Mouse (Mus musculus) left cerebral cortex, adult 11 months (tissue): ENCODE results near the gene Celf2.

ENCODE experiments used
- DNase-seq: peaks from one replicate; pipeline ENCODE4 v3.0.0; 2022; ENCODE audit warnings: low spot score

Gene Celf2

DNA sequence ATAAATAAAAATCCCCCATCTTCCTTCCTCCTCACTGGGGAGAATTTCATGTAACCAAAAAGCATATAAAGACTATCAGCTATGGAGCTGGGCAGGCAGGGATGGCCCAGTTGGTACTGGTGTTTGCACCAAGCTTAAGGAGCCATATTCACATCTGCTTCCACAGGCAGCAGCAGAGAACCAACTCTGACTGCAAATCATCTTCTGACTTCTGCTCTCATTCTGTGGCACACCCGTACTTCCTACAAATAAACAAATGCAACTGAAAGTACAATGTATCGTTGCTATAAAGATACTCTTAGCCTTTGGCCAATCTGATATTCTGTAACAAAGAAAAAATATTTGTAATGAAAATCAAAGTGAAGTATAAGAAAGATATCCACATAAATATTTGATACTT, 819.7 kb downstream of the Celf2 start:
- no peak for DNase-seq

DNA sequence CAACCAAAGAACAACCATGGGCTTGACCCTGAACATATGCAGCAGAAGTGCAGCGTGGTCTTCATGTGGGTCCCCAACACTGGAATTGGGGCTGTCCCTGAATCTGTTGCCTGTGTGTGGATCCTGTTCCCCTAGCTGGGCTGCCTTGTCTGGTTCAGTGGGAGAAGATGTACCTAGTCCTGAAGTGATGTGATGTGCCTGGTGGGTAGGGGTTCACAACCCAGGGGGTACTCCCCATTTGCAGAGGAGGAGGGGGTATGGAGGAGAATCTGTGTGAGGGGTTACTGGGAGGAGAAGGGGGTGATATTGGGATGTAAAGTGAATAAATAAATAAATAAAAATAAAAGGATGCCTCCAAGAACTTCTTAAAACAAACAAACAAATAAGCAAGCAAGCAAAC, 831.1 kb downstream of the Celf2 start:
- no peak for DNase-seq

DNA sequence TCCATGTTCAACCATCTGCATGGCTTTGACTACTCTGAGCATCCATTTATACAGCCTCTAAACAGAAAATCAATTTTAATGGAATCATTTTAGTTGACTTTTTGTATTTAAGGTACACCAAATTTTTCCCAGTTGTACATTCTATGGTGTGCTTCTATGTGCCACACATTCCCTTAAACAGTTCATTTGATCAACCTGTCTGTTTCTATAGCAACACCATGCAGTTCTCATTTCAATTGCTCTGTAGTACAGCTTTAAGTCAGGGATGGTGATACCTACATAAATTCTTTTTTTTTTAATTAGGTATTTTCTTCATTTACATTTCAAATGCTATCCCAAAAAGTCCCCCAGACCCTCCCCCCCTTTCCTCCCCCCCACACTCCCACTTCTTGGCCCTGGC, 831.9 kb downstream of the Celf2 start:
- no peak for DNase-seq

DNA sequence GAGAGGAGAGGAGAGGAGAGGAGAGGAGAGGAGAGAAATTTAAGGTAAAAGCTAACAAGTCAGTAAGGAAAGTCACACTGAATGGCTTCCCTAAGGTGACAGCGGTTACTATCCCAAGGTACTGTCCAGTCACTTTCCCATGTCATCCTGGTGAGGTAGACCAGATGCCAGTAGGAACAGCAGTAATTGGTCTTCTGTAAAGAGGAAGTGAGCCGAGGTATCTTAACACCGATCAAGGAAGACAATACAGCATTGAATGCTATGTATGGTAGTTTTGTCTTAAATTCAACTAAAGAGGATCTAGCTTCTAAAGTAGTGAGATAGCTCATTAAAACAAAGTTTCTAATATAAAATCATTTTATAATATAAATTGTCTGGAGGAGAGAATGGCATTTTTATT, 835.0 kb downstream of the Celf2 start:
- DNase-seq = no peak

DNA sequence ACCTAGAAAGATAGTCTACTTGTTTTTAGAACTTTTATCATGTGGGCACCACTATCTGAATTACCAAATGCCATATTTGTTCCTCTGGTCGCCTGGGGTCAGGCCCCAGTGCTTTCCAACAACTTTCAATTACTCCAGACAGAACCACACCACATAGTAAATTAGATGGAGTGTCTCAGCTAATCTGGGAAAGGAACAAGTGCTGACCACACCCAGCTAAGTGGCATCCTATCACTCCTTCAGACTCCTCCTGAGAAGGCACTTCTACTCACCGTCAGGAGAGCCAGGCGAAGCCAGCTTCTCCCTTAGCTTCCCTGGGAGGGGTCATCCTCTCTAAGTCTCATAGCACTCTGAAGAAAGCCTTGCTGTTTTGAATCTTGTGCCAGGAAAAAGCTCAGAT, 835.9 kb downstream of the Celf2 start:
- DNase-seq = no peak

DNA sequence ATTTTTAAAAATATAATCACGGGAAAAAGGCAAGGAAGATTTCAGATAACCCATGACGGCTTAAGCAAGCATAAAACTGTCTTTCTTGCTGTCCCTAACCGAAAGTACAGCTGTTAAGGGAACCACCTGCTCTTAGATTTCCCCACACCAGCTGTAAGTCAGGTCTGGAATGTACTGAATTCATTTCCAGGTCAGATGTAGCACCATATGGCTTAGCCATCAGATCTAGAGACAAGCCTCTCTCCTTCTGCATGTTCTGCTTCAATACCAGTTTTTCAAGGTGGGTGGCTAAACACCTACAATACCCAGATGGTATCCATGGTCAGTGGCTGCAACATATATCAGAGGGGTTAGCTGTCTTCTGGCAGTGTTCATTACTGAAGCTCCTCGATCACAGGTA, 841.8 kb downstream of the Celf2 start:
- no peak for DNase-seq

DNA sequence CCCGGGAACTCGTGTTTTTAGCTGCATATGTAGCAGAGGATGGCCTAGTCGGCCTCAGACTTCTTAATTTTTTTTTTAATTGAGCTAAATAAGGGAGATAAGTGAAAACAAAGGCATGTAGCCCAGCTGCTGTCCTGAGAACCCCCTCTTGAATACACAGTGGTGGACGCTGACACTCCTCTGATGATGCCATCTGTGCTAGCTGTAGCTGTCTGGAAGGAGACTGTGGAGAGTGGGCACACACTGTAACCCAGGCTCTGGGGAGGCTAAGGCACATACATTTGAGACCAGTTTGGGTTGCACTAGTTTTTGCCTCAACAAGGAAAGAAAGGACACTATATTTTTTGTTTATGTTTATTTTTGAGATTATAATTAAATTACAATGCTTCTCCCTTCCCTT, 849.5 kb downstream of the Celf2 start:
- no peak for DNase-seq

DNA sequence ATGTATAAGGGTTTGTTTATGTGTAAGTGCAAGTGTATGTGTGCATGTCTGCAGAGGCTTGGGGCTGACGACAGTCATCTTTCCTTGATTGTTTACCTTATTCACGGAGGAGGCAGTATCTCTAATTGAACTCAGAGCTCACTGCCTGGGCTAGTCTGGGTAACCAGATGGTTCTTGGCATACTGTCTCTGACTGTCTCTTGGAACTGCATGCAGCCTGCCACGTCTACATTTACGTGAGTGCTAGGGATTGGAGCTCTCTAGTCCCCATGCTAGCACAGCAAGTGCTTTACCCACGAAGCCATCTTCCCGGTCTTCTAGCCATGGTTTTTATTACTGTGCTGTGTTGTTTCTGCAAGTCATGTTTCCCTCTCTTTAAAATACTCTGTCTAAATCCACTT, 855.6 kb downstream of the Celf2 start:
- DNase-seq = no peak

DNA sequence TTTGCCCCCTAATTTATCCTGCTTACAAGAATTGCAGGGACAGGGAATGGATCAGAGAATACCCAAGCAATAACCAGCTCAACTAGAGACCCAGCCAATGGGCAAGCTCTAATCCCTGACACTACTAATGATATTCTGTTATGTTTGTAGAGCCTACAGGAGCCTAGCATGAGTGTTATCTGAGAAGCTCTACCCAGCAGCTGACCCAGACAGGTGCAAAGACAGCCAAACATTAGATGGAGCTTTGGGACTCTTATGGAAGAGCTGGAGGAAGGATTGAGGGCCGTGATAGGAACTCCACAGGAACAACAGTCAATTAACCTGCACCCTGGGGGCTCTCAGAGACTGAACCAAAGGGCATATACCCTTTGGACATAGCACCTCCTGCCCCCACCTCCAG, 857.7 kb downstream of the Celf2 start:
- no peak for DNase-seq

DNA sequence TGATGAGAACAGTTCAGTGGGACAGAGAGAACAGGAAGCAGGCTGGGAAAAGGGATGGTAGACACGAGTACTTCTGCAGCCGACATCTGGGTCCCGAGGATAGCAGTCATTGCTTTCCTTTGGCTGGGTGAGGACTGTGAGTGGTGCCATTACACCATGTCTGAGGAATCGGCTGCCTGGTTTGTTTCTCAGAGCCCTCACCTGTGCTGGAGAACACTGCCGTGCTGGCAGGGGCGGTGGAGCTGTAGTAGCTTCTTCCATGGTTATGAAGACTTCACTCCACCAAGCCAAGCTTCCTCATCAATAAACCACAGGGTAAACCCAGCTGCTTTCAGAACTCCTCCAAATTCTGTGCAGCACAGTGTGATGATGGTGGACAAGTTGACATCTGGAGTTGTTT, 860.5 kb downstream of the Celf2 start:
- no peak for DNase-seq

DNA sequence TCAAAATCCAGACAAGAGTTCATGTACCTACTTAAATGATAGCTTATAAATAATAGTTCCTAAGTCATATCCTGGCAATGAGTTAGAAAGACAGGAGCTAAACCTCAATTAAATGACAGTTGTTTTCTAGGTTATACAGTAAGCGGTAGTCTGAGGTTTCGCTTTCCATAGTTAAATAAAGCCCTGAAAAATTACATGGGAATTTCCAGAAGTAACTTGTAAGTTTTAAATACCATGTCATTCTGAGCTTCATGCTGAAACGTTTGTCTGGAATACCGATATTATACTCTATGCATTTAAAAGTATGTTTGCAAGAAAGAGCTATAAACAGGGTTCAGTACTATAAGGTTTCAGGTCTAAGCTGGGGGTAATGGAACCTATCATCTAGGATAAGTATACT, 862.3 kb downstream of the Celf2 start:
- no peak for DNase-seq

DNA sequence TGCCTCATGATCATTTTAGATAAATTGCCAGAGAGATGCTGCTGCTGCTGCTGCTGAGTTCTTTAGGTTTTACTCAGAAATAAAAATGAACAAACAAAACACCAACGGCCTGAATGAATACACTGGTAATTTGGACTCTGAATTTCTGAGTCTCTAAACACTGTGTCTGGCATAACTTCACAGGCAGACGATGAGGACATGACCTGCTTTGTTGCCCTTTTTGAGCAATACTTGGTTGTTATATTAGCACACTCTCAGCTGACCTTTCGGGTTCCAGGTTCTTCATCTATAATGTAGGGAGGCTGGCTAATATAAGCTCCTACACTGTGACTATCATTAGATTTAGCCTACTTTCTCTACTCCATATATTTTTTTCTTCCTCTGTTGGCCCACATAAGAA, 863.0 kb downstream of the Celf2 start:
- no peak for DNase-seq

DNA sequence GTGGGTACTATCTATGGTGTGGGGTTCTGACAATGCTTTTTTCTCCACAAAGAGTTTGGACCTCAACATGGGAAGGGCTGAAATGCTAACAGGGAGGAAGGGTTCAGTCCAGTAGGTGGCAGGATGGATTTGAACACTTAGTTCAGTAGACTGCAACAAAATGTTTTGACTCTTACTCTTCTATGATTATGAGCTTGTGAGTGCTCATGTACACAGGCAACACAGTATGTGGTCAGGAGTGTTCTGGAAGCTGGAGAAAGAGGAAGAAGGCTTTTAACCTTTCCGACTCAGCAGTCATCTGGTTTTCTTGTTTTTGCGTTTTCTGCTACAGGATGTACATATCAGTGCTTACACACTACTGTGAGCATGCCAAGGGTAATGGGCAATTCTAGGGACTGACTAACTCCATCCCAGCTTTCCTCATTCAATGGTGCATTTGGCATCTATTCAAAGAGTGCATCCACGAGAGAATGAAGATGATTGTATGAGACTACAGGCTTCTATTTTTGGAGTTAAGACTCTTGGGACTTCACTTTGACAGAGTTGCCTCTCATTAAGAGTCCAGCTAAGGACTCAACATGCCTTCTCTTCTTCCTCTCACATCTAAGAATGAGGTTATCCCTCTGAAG, 867.0 kb downstream of the Celf2 start:
- DNase-seq = no peak

DNA sequence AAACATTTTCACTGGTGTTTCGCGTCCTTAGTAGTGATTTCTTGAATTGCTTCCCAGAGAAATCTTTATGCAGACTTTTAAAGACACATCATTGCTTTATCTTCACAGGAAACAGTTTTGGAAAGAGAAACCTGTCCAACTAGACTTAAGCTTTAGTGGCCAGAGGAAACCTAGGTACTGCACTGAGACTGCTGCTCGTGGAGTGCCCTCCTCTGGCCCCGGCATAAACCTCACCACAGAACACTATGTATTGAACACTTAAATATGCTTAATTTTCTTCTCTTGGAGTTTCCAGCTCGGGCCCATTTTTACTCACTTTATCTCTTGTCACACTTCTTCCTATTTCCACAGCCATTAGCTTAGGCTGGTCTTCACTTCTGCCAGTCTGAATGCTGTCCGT, 870.0 kb downstream of the Celf2 start:
- DNase-seq = no peak

DNA sequence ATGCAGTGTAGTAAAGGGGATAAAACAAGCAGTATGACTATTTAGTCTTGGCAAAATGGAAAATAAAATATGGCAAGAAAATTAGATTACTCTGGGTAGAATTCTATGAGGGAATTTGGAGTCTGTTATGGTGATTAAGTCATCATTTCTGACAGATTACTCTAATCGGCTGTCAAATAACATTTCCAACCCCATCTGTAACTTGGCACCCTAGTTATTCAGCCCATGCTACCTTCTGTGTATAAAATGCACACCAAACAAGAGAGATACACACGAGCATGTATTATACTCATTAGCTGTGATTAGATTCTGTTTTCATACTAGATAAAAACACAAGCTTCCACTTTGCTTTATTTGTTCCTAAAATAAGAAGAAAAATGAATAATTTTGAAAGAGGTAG, 872.2 kb downstream of the Celf2 start:
- no peak for DNase-seq

DNA sequence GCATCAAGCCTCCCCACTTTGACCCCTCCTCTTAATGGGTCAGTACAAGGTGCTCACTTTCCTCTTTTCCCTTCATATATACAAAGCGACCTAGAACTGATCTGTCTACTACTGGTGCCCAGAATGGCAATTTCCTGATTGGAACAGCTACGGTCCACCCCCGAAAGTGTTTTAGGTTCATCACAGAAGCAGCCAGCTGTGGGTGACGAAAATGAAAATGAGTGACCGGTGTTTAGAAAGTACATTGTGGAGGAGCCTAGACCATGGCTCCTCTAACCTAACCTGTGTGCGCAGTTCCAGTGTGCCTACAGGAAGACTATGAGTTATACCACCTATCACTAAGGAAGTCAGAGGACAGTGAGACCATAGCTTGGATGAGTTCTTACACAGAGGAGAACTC, 874.5 kb downstream of the Celf2 start:
- DNase-seq = no peak

DNA sequence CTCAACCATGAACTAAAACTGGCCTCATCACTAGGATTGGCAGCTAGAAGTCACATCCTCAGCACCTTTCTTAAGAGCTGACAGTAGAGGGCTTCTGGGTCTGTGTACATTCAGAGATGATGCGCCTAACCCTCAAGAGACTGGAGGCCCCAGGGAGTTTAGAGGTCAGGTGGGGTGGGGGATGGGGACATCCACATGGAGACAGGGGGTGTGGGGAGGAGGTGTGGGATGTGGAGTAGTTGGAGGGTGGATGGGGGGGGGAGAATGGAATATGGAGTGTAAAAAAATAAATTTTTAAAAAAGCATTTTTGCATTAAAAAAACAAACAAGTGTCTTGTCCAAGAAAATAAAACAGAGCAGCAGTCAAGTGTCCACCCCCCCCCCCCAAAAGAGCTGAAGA, 876.2 kb downstream of the Celf2 start:
- no peak for DNase-seq

DNA sequence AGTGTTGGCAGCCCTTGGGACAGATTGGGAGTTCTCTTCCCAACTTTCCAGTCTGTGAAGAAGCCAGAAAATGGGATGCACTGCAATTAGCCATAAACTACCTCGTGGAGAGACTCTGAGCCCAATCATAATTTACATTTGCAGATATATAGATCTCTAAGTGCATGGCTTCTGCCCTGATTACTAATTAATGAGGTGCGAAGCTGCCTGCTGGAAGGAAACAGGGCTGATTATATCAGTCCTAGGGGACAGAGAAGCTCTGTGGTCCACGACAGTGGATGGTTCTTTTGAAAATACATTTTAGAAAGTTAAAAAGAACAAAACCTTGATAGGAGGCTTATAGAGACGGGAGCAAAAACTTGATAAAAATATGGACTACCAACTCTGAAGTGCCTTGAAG, 885.6 kb downstream of the Celf2 start:
- no peak for DNase-seq

DNA sequence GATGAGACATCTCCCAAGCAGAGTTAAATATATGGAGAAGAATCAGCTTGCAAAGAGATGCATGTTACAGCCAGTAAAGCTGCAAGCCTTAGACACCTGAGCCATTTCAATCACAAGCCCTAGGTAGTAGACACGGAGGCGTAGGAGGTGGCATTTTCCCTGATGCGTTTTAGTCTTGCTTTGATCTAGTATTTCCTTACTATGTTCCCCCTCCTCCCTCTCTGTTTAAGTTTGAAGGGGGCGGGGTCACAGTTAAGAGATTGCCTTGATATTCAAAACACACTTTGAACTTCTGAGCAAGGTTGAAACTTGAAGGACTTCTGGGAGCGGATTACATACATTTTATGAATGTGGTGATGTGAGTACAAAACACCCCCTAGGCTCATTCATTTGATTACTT, 887.3 kb downstream of the Celf2 start:
- no peak for DNase-seq

DNA sequence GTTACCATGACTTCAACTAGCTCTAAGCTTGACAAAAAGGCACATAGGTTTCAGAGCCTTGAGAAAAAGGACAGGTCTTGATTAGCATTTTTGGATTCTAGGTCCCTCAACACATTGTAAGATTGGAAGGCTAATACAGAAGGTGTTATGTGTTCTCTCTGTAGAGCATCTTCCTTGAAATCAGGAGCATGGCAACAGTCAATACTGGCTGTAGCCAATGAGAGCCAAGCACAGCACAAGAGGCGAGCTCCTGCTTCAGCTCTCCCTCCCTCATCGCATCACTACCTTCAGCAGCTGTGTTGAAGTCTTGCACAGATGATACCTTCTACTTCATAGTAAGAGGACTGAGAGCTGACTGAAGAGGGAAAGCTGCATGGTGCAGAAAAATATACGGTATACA, 890.5 kb downstream of the Celf2 start:
- DNase-seq = no peak

DNA sequence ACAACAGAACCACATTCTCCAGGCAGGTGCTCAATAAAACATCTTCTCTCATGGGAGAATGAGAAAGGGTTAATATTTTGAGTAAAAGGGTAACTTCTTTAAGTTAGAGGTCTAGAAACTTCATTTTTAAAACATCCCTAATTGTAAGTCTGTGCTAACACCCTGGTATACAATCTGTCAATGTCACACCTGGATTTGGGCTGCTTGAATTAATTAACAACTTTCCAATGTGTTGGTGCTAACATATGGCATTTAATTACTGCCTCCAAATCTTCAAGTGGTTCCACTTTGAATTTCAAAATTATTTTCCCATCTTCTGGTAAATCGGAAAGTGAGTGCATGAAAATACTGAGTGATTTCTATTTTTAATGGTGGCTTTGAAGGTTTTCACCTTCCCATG, 890.9 kb downstream of the Celf2 start:
- DNase-seq = no peak

DNA sequence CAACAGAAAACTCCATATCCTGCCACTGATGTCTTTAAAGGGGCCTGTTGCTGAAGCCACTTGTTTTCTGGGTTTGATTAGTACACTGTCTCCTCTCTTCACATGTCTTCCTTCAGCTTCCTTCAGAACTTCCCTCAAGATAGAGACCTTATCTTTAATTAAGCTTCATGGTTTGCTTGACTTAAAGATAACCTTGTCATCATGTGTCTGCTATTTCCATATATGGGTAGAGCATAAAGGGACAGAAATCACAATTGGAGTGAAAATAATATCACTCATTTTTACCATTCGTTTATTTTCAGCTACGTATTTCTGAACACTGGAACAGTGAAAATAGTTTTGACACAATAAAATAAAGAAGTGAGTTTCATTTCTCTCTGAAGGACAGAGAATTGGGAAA, 905.0 kb downstream of the Celf2 start:
- DNase-seq = no peak

DNA sequence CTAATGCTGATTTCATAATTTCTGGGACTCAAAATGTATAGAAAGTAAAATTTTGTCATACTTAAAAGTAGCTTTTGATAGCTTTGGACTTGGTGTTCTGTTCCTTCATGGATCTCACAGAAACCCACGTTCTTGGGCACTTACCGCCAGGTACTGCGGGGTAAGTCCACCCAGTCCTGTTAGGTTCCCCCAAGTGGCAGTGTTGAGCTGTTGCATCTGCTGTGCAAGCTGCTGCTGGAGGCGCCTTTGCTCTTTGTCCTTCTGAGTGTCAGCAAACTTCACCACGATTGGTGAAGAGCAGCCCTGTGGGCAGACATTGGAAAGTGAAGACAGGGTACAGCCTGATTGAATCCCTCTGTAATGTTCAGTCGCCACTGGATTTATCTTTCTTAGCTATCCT, 905.5 kb downstream of the Celf2 start:
- DNase-seq = no peak

DNA sequence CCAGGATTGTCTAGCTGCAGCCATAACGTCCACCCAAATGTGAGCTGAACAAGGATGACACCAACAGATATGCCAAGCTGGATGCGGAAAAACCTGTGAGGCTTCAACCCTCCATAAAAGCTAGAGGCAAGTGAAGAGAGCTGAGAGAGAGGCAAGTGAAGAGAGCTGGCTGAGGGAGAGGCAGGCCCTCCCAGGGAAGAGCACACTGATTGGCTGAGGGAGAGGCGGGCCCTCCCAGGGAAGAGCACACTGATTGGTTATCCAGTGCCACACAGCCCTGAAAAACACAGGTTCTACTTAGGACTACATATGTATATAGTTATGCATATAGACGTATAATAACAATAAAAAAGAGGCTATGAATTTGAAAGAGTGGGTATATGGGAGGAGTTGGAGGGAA, 907.2 kb downstream of the Celf2 start:
- DNase-seq = no peak

DNA sequence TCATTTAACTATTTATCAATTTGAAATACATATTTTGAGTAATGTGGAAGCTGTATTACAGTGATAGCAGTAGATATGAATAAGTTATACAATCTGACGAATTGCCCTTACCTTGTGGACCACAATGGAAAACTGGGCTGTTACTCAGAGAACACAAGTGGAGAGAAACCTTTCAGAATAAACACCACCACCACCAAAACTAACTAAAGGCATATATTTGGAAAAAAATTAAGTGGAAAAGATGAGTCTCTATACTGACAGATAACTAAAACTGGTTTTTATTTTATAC, 910.5 kb downstream of the Celf2 start:
- no peak for DNase-seq
